Mouse (Mus musculus) small intestine, adult 2 months (tissue): ENCODE measurements around the gene Nfia. TPM values are rescaled to one million over a fixed set of nuclear protein-coding genes. Genes with fewer than 3 reads are reported as not detected.

ENCODE experiments used
- H3K27ac ChIP-seq: fragments of 200-500 bp; 2 replicates; pipeline ENCODE4 v1.5.1; 2012; ENCODE audit warnings: low read depth, low read length, control low read depth, inconsistent platforms; ENCODE audit not compliant: insufficient read depth
- H3K27me3 ChIP-seq: fragments of 200-500 bp; 2 replicates; pipeline ENCODE4 v1.6.1; 2012; ENCODE audit warnings: mild to moderate bottlenecking, moderate library complexity, low read length, inconsistent platforms; ENCODE audit not compliant: control insufficient read depth, insufficient read depth
- H3K36me3 ChIP-seq: fragments of 200-500 bp; 2 replicates; pipeline ENCODE4 v1.6.1; 2012; ENCODE audit warnings: mild to moderate bottlenecking, low read length, control low read depth, inconsistent platforms; ENCODE audit not compliant: control insufficient read depth, insufficient read depth
- H3K4me1 ChIP-seq: fragments of 200-500 bp; 2 replicates; pipeline ENCODE4 v1.6.1; 2012; ENCODE audit warnings: low read length, inconsistent platforms, mixed read lengths; ENCODE audit not compliant: control insufficient read depth, insufficient read depth, insufficient read length
- H3K4me3 ChIP-seq: fragments of 200-500 bp; 2 replicates; pipeline ENCODE4 v1.5.1; 2012; ENCODE audit warnings: low read depth, mild to moderate bottlenecking, control low read depth, inconsistent platforms, low read length, moderate library complexity
- CTCF ChIP-seq: fragments of 200-500 bp; IDR thresholded peaks from 2 replicates; pipeline ENCODE4 v1.5.1; 2012; ENCODE audit warnings: low read depth, mild to moderate bottlenecking, control low read depth, inconsistent platforms, low read length, moderate library complexity, mixed read lengths; ENCODE audit not compliant: insufficient replicate concordance, insufficient read length; ENCODE audit errors: extremely low read depth
- POLR2A ChIP-seq: fragments of 200-500 bp; IDR thresholded peaks from 2 replicates; pipeline ENCODE4 v1.6.1; 2012; ENCODE audit warnings: low read depth, mild to moderate bottlenecking, control low read depth, inconsistent platforms, low read length, moderate library complexity
- WGBS: fragments of 180-500 bp; shearing (Covaris S2); methylation state at CpG from one replicate; pipeline ENCODE4 v1.1.7; 2018; 5-methylcytosine and 5-hydroxymethylcytosine counted together
- polyA plus RNA-seq: library from polyadenylated mRNA; depleted of rRNA; stranded (reverse); fragments of >200 nt; gene quantifications from 2 replicates; pipeline ENCODE4 v1.2.3, GENCODE M21; 2012

Gene Nfia
- polyA plus RNA-seq, 1 experiment, result 16.5 TPM

- Histone ChIP-seq H3K4me3 (no peak overlapping the region; the same call in 1 of the 2 replicates), H3K36me3 (no peaks in the 10 kb centered on the region), H3K27ac (no peak overlapping the region), H3K4me1 (no peaks in the 10 kb centered on the region; the same call in 1 of the 2 replicates), H3K27me3 (no peaks in the 10 kb centered on the region)
- WGBS, result 81% methylated on average over 27 of the region's 27 CpGs
- no peak for TF ChIP-seq POLR2A
- TF ChIP-seq CTCF, result no peak
Observed at GRCm38 (mm10) chr4:97910777-97911580, 138.4 kb downstream of the Nfia start.

GRCm38 (mm10) chr4:97911755-97912154 lies 139.2 kb downstream of the Nfia start:
- Histone ChIP-seq H3K4me3 (no peak overlapping the region), H3K27ac (no peak overlapping the region), H3K4me1 (no peaks in the 10 kb centered on the region; the same call in 1 of the 2 replicates), H3K27me3 (no peaks in the 10 kb centered on the region), H3K36me3 (no peaks in the 10 kb centered on the region)
- 90% methylated on average over 7 of the region's 7 CpGs for WGBS
- no peak for TF ChIP-seq POLR2A
- no peak for TF ChIP-seq CTCF

- H3K36me3 ChIP-seq, result no peaks in the 10 kb centered on the region
- no peak overlapping the region for H3K27ac ChIP-seq
- no peak for TF ChIP-seq CTCF
- TF ChIP-seq POLR2A, result no peak
- H3K4me3 ChIP-seq, result no peak overlapping the region
- H3K27me3 ChIP-seq, result no peaks in the 10 kb centered on the region
- no peaks in the 10 kb centered on the region; the same call in 1 of the 2 replicates for H3K4me1 ChIP-seq
- WGBS, result 83% methylated on average over 6 of the region's 6 CpGs
Observed at GRCm38 (mm10) chr4:97912155-97912554, 139.6 kb downstream of the Nfia start.

- WGBS, result 96% methylated on average over 11 of the region's 11 CpGs
- Histone ChIP-seq H3K36me3 (no peaks in the 10 kb centered on the region), H3K4me3 (no peak overlapping the region), H3K27me3 (no peaks in the 10 kb centered on the region), H3K27ac (no peak overlapping the region), H3K4me1 (no peaks in the 10 kb centered on the region; the same call in 1 of the 2 replicates)
- TF ChIP-seq CTCF (no peak), POLR2A (no peak)
Observed at GRCm38 (mm10) chr4:97912560-97912959, 140.0 kb downstream of the Nfia start.

GRCm38 (mm10) chr4:97914348-97914747 lies 141.8 kb downstream of the Nfia start:
- Histone ChIP-seq H3K27me3 (no peaks in the 10 kb centered on the region), H3K36me3 (no peaks in the 10 kb centered on the region), H3K27ac (no peak overlapping the region), H3K4me1 (no peaks in the 10 kb centered on the region; the same call in 1 of the 2 replicates), H3K4me3 (no peak overlapping the region)
- TF ChIP-seq CTCF (no peak), POLR2A (no peak)
- WGBS, result 93% methylated on average over 2 of the region's 2 CpGs

GRCm38 (mm10) chr4:97914761-97915160 lies 142.2 kb downstream of the Nfia start:
- WGBS, result 88% methylated on average over 5 of the region's 5 CpGs
- H3K4me3 ChIP-seq, result no peak overlapping the region
- H3K27me3 ChIP-seq, result no peaks in the 10 kb centered on the region
- H3K4me1 ChIP-seq, result no peaks in the 10 kb centered on the region; the same call in 1 of the 2 replicates
- no peak for TF ChIP-seq CTCF
- TF ChIP-seq POLR2A, result no peak
- no peak overlapping the region for H3K27ac ChIP-seq
- H3K36me3 ChIP-seq, result no peaks in the 10 kb centered on the region

- TF ChIP-seq CTCF, result no peak
- no peak for TF ChIP-seq POLR2A
- peaks cover 3% of the 10 kb centered on the region; the same call in 1 of the 2 replicates for H3K4me1 ChIP-seq
- 96% methylated on average over 6 of the region's 6 CpGs for WGBS
- H3K36me3 ChIP-seq, result no peaks in the 10 kb centered on the region
- H3K27me3 ChIP-seq, result no peaks in the 10 kb centered on the region
- no peak overlapping the region for H3K4me3 ChIP-seq
- H3K27ac ChIP-seq, result no peak overlapping the region
Observed at GRCm38 (mm10) chr4:97917568-97917967, 145.0 kb downstream of the Nfia start.
